Mouse (Mus musculus) 3134 (cell line): ENCODE measurements around the gene Bcl9l.

Experiments used
- DNase-seq: peaks from one replicate; pipeline ENCODE4 v3.0.0-alpha.2; 2011; ENCODE audit warnings: low spot score; ENCODE audit not compliant: insufficient read length; ENCODE audit errors: extremely low read depth

Bcl9l gene

GRCm38 (mm10) chr9:44483041-44483509 lies 450 bp downstream of the Bcl9l start:
- DNase-seq = no peak

DNA sequence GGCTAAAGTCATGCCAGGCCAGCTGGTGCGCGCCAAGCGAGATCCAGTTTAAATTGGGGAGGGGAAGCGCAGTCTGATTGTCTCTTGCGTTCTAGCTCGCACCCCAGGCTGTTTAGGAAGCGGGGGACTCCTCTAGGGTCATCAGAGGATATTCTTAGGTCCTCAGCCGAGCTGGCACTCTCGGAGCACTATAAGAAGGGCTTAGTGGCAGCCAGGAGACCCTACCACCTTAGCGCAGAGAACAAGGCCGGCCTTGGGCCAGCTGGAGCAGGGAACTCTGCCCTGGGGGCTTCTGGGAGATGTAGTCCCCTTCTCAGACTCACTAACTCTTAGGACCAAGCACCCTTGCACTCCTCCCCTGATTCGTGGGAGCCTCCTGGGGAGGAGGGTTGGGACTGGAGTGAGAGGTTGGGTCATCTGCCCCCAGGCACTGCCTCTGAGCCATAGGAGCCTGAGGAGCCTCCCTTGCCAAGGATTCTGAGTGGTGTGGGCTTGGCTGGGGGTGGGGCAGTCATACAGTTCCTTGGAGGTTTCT lies 952 bp downstream of the Bcl9l start:
- peak; percentile 88 for DNase-seq

- DNase-seq = peak; percentile 28
These were observed 1.9 kb downstream of the Bcl9l start for GRCm38 (mm10) chr9:44484311-44485104.

- DNase-seq = no peak
These were observed 2.5 kb downstream of the Bcl9l start for GRCm38 (mm10) chr9:44485105-44485515.

GRCm38 (mm10) chr9:44485516-44486161 lies 3.0 kb downstream of the Bcl9l start:
- peak; percentile 44 for DNase-seq

DNA sequence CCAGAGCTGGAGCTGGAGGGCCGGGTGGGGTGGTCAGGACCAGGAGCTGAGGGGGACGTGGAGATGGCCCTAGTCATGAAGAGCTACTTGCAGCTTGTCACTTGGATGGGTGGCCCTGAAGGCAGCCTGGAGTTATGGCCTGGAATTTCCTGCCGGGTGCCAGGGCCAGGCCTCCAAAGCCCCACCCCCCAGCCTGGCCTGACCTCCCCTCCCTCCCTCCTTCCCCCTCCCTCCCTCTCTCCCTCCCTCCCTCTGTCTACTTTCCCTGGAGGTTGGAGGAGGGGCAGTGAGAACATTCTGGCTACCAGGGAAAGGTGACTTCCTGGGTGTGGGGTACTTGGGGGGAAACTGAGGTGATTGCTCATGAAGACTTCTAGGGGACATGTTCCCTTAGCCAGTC lies 3.7 kb downstream of the Bcl9l start:
- peak; percentile 72 for DNase-seq

DNA sequence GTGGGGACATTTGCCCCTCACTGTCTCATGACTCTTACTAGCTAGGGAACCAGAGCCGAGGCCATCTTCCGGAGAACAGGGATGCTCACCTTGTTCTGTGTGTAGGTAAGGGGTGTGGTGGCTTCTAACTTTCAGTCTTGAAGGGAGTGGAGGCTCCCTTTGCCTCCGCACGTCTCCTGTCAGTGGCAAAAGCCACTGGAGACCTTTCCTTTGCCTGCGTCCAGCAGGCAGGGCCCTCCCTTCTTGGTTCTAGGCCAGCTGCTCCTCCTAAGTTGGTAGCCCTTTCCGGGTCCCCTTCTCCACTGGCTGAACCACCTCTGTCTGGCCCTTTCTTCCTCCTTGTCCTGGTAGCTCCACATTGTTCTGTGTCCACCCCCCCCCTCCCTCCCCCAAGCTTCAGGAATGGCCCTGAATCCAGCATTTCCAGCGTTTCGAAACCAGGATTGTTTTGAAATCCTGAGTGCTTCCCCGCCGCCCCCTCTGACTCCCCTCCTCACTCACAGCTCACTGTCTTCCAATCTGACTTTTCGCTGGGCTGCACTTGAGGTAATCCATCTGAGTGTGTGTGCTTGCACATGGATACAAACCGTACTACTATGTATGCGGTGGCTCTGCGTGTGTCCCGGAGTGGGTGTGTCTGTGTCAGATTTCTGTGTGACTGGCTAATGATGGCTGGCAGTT lies 4.3 kb downstream of the Bcl9l start:
- peak; percentile 35 for DNase-seq

DNA sequence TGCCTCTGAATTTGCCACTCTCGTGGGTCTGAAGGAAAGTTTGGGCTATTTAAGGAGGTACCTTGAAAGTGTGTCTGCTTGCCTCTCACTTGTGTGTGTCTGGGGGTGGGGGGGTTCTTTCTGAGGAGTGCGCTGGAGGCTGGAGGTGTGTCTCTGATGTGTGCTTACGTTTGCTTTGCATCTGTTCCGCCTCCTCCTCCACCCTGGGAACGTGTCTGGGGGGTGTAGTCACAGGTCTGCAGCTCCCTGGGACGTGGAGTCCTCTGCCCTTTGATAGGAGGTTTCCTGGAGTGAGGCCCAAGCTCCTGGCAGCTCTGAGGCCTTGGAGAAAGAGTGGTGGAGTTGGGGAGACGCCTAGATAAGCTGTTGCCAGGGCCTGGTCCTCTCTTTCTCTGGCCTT lies 4.8 kb downstream of the Bcl9l start:
- DNase-seq = peak; percentile 49

DNA sequence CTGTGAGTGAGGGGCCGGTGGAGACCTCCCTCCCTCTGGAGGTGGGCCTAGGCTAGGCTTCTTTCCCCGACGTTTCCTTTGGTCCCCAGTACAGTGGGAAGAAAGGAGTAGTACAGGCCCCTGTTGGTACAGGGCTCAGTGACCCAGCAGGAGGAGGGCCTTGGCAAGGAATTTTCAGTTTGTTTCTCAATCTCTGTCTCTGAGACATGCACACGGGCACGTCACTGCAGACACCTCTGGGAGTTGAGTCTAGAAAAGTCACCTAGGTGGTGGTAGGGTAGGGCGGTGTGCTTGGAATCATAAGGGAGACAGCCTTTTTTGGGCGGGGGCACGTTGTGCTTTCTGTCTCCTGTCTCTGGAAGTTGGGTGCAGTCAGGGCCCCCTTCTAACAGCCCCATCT lies 5.8 kb downstream of the Bcl9l start:
- DNase-seq = no peak

- DNase-seq = peak; percentile 68
These were observed 6.3 kb downstream of the Bcl9l start for GRCm38 (mm10) chr9:44488855-44489381.

GRCm38 (mm10) chr9:44489651-44490085 lies 7.0 kb downstream of the Bcl9l start:
- peak; percentile 57 for DNase-seq

DNA sequence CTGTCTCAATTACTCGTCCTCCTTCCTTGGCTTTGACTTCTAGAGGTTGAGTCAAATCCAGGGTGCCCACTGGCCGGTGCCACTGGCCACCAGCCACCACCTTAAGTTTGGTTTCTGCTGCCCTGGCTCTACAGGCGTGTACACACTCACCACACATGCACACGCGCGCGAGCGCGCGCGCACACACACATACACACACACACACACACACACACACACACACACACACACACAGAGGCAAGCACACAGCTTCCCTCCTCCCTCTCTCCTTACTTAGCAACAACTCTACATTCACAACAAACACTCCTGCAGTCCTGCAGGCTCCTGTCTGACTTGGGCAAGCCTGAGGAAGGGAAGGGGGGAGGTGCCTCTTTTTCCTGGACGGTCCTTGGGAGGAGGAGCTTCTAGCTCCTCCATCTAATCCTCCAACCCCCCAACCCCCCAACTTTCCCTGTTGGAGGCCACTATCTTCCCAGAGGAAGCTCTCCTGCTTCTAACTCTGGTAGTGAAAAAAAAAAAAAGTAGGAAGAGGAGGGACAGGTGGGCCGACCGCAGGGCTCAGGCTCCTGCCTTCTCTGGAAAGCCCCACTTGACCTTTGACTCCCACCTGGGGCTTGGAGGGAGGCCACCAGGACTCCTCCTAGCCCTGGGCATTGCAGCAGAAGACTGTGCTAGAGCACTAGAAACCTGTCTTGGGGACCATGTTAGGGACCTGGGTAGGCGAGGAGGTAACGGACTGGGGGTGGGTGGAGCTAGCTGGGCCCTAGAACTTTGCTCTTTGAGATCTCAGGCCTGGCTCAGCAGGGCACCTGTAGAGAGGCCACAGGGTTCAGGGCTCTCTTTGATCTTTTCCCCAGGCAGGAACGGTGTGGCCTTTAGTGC lies 7.7 kb downstream of the Bcl9l start:
- DNase-seq = peak; percentile 63

GRCm38 (mm10) chr9:44491351-44491750 lies 8.7 kb downstream of the Bcl9l start:
- no peak for DNase-seq

DNA sequence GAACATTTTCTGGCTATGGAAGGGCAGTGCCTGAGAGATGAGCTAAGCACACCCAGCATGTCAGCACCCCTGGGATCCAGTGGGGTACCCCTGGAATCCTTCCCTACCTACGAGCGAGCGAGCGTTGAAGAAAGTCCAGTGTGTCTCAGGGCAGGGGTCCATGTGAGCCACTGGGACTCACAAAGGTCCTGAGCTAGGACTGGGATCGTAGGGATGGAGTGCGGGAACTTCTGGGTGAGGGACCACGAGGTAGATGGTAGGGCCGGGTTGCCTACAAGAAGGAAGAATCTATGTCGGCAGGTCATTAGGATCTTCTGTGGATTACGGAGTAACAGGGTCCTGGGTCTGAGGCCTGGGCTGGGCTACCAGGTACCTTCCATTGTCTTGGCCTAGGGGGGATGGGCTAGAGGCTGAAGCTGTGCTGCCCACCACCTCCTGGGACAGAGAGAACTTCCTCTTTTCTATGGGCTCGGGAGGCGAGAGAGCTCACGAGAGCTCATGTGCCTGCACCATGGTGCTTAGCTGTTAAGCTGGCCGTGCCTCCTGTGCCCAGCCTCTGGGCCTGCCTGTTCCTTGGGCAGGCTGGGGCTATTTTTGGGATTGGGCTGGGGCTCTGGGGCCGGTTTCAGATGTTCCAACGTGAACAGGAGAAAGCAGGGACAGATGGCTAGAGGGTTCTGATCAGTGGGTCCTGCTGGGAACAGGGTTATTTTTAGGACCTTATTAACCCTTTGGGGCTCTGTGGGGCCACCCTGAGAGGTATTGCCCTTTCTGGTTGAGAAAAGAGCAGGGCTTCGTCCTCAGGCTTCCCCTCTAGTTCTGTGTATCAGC lies 10.2 kb downstream of the Bcl9l start:
- no peak for DNase-seq

DNA sequence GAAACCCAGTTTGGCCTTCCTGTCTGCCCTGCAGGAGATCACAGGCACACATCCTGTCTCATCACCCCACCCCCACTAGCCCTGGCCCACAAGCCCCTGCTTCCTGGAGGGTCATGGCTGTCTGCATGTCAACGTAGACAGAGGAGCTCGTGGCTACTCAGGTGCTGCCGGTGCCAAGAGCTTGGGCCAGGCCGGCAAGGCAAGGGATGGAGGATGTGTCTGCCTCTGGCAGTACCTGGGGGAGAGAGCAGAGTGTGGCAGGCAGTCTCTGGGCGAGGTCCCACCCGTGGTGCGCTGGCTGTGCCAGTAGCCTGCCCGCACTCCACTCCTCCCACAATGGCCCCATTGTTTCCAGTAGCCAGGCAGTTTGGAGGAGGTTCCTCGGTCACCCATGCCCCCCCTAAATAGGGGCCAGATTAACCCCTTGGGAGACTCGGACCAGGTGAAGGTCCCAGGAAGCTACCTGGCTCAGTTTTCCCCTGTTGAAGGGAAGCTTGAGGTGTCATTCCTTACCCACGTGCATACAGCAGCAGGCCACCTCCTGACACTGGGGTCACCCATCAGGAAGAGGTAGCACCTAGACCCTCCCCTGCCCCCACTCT lies 11.7 kb downstream of the Bcl9l start:
- peak; percentile 85 for DNase-seq

GRCm38 (mm10) chr9:44494863-44495809 lies 12.5 kb downstream of the Bcl9l start:
- DNase-seq = peak; percentile 60

DNA sequence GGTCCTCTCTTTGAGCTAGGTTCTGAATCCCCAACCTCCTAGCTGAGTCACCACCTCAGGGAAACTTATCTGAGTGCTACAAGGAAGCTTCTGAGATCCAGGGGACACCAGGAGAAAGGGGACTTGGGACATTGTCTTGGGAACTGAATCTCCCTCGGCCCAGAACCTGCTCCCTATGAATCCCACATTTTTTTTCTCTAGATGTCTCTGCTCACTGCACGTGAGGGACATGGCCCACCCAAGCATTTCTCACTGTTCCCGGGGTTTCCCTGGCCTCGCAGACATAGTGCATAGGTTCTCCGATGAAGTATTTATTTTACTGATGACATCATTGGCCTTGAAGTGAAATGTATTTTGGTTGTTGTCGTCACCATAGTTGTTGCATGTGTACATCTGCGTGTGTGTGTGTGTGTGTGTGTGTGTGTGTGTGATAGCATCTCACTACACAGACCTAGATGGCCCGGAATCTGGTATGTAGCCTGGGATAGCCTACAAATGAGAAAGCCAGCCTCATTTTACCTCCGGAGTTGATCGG lies 13.3 kb downstream of the Bcl9l start:
- no peak for DNase-seq
